Mouse (Mus musculus): ENCODE results near the gene Dusp9. TPM values are rescaled to one million over a fixed set of nuclear protein-coding genes. Genes with fewer than 3 reads are reported as not detected.

Gene Dusp9
- polyA plus RNA-seq, 1 experiment, result 1.1 TPM

GRCm38 (mm10) chrX:73615876-73616275 lies 23.3 kb upstream of the Dusp9 start:
- H3K27ac ChIP-seq (ENCODE audit: control insufficient read depth, insufficient read depth, low read length), result no peak overlapping the region
- TF ChIP-seq CTCF (IDR thresholded peaks at IDR 0.05; ENCODE audit: borderline replicate concordance, control insufficient read depth, extremely low read depth, insufficient read depth, low read length, poor library complexity) (no peak), POLR2A (IDR thresholded peaks at IDR 0.05; ENCODE audit: control insufficient read depth, extremely low read depth, insufficient read depth, low read length, poor library complexity) (no peak)
- DNase-seq, result no peak

GRCm38 (mm10) chrX:73619401-73619800 lies 19.8 kb upstream of the Dusp9 start:
- H3K27ac ChIP-seq (ENCODE audit: control insufficient read depth, insufficient read depth, low read length), result no peak overlapping the region
- TF ChIP-seq POLR2A (IDR thresholded peaks at IDR 0.05; ENCODE audit: control insufficient read depth, extremely low read depth, insufficient read depth, low read length, poor library complexity), result no peak
- no peak for TF ChIP-seq CTCF (IDR thresholded peaks at IDR 0.05; ENCODE audit: borderline replicate concordance, control insufficient read depth, extremely low read depth, insufficient read depth, low read length, poor library complexity)
- no peak for DNase-seq
- H3K4me1 ChIP-seq (replicated peaks; ENCODE audit: control insufficient read depth, insufficient read depth, low read length), result no peaks in the 10 kb centered on the region
- no peaks in the 10 kb centered on the region for H3K36me3 ChIP-seq (ENCODE audit: control insufficient read depth, insufficient read depth, low read length)
- no peak overlapping the region for H3K4me3 ChIP-seq (ENCODE audit: control insufficient read depth, insufficient read depth, low read length)
- H3K27me3 ChIP-seq (ENCODE audit: control insufficient read depth, insufficient read depth, low read length), result no peaks in the 10 kb centered on the region

More at GRCm38 (mm10) chrX:73615876-73616275, 23.3 kb upstream of the Dusp9 start:
- Histone ChIP-seq H3K4me3 (ENCODE audit: control insufficient read depth, insufficient read depth, low read length) (no peak overlapping the region), H3K4me1 (replicated peaks; ENCODE audit: control insufficient read depth, insufficient read depth, low read length) (no peaks in the 10 kb centered on the region), H3K27me3 (ENCODE audit: control insufficient read depth, insufficient read depth, low read length) (no peaks in the 10 kb centered on the region), H3K36me3 (ENCODE audit: control insufficient read depth, insufficient read depth, low read length) (no peaks in the 10 kb centered on the region)
- 89% methylated on average over 1 of the region's 1 CpGs for WGBS

GRCm38 (mm10) chrX:73619890-73620289 lies 19.3 kb upstream of the Dusp9 start:
- DNase-seq, result no peak
- Histone ChIP-seq H3K36me3 (ENCODE audit: control insufficient read depth, insufficient read depth, low read length) (no peaks in the 10 kb centered on the region), H3K4me1 (replicated peaks; ENCODE audit: control insufficient read depth, insufficient read depth, low read length) (no peaks in the 10 kb centered on the region), H3K27me3 (ENCODE audit: control insufficient read depth, insufficient read depth, low read length) (no peaks in the 10 kb centered on the region), H3K27ac (ENCODE audit: control insufficient read depth, insufficient read depth, low read length) (no peak overlapping the region), H3K4me3 (ENCODE audit: control insufficient read depth, insufficient read depth, low read length) (no peak overlapping the region)
- WGBS, result 100% methylated on average over 2 of the region's 2 CpGs
- no peak for TF ChIP-seq POLR2A (IDR thresholded peaks at IDR 0.05; ENCODE audit: control insufficient read depth, extremely low read depth, insufficient read depth, low read length, poor library complexity)

DNA sequence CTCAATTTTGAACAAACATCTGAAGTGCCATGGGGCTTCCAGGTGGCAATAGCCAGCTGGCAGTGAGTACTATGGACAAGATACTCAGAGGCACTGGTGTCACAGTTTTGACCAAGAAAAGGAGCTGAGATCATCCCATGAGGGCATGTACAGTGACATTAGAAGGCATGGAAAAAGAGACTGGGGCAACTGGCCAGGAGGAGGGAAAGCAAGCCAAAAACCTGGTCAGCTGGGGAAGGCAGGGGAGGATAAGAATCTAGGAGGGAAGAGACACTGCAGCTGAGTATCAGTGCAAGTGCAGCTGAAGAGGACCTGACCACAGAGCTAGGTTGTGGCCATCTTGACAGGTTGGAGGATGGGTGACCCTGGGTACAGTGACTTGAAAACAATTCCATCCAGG lies 12.2 kb upstream of the Dusp9 start:
- no peak overlapping the region for H3K4me3 ChIP-seq (ENCODE audit: control insufficient read depth, insufficient read depth, low read length)
- H3K27me3 ChIP-seq (ENCODE audit: control insufficient read depth, insufficient read depth, low read length), result no peaks in the 10 kb centered on the region
- 0 out of 2 replicates have a peak, but pooled peaks cover 2% of the 10 kb centered on the region for H3K4me1 ChIP-seq (replicated peaks; ENCODE audit: control insufficient read depth, insufficient read depth, low read length)
- TF ChIP-seq POLR2A (IDR thresholded peaks at IDR 0.05; ENCODE audit: control insufficient read depth, extremely low read depth, insufficient read depth, low read length, poor library complexity), result no peak
- TF ChIP-seq CTCF (IDR thresholded peaks at IDR 0.05; ENCODE audit: borderline replicate concordance, control insufficient read depth, extremely low read depth, insufficient read depth, low read length, poor library complexity), result no peak
- no peak overlapping the region for H3K27ac ChIP-seq (ENCODE audit: control insufficient read depth, insufficient read depth, low read length)
- H3K36me3 ChIP-seq (ENCODE audit: control insufficient read depth, insufficient read depth, low read length), result no peaks in the 10 kb centered on the region
- DNase-seq, result no peak

- no peak overlapping the region for H3K4me3 ChIP-seq (ENCODE audit: control insufficient read depth, insufficient read depth, low read length)
- TF ChIP-seq CTCF (IDR thresholded peaks at IDR 0.05; ENCODE audit: borderline replicate concordance, control insufficient read depth, extremely low read depth, insufficient read depth, low read length, poor library complexity) (no peak), POLR2A (IDR thresholded peaks at IDR 0.05; ENCODE audit: control insufficient read depth, extremely low read depth, insufficient read depth, low read length, poor library complexity) (no peak)
- peaks cover 5% of the 10 kb centered on the region; the same call in 1 of the 2 replicates for H3K27me3 ChIP-seq (ENCODE audit: control insufficient read depth, insufficient read depth, low read length)
- no peaks in the 10 kb centered on the region for H3K36me3 ChIP-seq (ENCODE audit: control insufficient read depth, insufficient read depth, low read length)
- no peak for DNase-seq
- WGBS, result 10% methylated on average over 14 of the region's 19 CpGs
- peaks cover 9% of the 10 kb centered on the region for H3K4me1 ChIP-seq (replicated peaks; ENCODE audit: control insufficient read depth, insufficient read depth, low read length)
- no peak overlapping the region for H3K27ac ChIP-seq (ENCODE audit: control insufficient read depth, insufficient read depth, low read length)
Observed at GRCm38 (mm10) chrX:73635425-73635824, 3.8 kb upstream of the Dusp9 start.

- Histone ChIP-seq H3K4me3 (ENCODE audit: control insufficient read depth, insufficient read depth, low read length) (no peak overlapping the region), H3K4me1 (replicated peaks; ENCODE audit: control insufficient read depth, insufficient read depth, low read length) (peaks cover 9% of the 10 kb centered on the region), H3K27me3 (ENCODE audit: control insufficient read depth, insufficient read depth, low read length) (peaks cover 5% of the 10 kb centered on the region; the same call in 1 of the 2 replicates), H3K27ac (ENCODE audit: control insufficient read depth, insufficient read depth, low read length) (no peak overlapping the region), H3K36me3 (ENCODE audit: control insufficient read depth, insufficient read depth, low read length) (no peaks in the 10 kb centered on the region)
- TF ChIP-seq POLR2A (IDR thresholded peaks at IDR 0.05; ENCODE audit: control insufficient read depth, extremely low read depth, insufficient read depth, low read length, poor library complexity) (no peak), CTCF (IDR thresholded peaks at IDR 0.05; ENCODE audit: borderline replicate concordance, control insufficient read depth, extremely low read depth, insufficient read depth, low read length, poor library complexity) (no peak)
- DNase-seq, result no peak
- WGBS, result 12% methylated on average over 19 of the region's 19 CpGs
Observed at GRCm38 (mm10) chrX:73637415-73637814, 1.8 kb upstream of the Dusp9 start.

- H3K36me3 ChIP-seq (ENCODE audit: control insufficient read depth, insufficient read depth, low read length), result no peaks in the 10 kb centered on the region
- no peak for DNase-seq
- no peak for TF ChIP-seq CTCF (IDR thresholded peaks at IDR 0.05; ENCODE audit: borderline replicate concordance, control insufficient read depth, extremely low read depth, insufficient read depth, low read length, poor library complexity)
- TF ChIP-seq POLR2A (IDR thresholded peaks at IDR 0.05; ENCODE audit: control insufficient read depth, extremely low read depth, insufficient read depth, low read length, poor library complexity), result no peak
- H3K4me3 ChIP-seq (ENCODE audit: control insufficient read depth, insufficient read depth, low read length), result no peak overlapping the region
- no peak overlapping the region for H3K27ac ChIP-seq (ENCODE audit: control insufficient read depth, insufficient read depth, low read length)
- WGBS, result 4% methylated on average over 36 of the region's 41 CpGs
- peaks cover 5% of the 10 kb centered on the region; the same call in 1 of the 2 replicates for H3K27me3 ChIP-seq (ENCODE audit: control insufficient read depth, insufficient read depth, low read length)
- H3K4me1 ChIP-seq (replicated peaks; ENCODE audit: control insufficient read depth, insufficient read depth, low read length), result peaks cover 9% of the 10 kb centered on the region
Observed at GRCm38 (mm10) chrX:73639901-73640469, 766 bp downstream of the Dusp9 start.
